Mouse (Mus musculus) erythroid progenitor cell, adult 5-6 weeks (primary cell): ENCODE results near the gene 2610001J05Rik. TPM values are rescaled to one million over a fixed set of nuclear protein-coding genes. Genes with fewer than 3 reads are reported as not detected.

Experiments
- ATAC-seq: replicated peaks from 2 replicates; pipeline ENCODE4 v1.8.0; 2016; ENCODE audit warnings: moderate number of reproducible peaks, mild to moderate bottlenecking, moderate TSS enrichment, inconsistent platforms; ENCODE audit not compliant: poor library complexity, low FRiP score, severe bottlenecking
- total RNA-seq, 2 experiments: library from RNA; stranded (forward) in 1 of 2; stranded (reverse) in 1 of 2; fragments of 150-400 nt in 1 of 2; fragments of 186-747, 209-891 nt in 1 of 2; gene quantifications; 2 replicates each; pipeline versions ENCODE4 v1.2.3 to v1.2.4; 2015 to 2017; ENCODE audit warnings: low replicate concordance in 2 of 2

The 2610001J05Rik gene
- total RNA-seq, 2 experiments from 2014 or later = 0.30 to 7.1 TPM

DNA sequence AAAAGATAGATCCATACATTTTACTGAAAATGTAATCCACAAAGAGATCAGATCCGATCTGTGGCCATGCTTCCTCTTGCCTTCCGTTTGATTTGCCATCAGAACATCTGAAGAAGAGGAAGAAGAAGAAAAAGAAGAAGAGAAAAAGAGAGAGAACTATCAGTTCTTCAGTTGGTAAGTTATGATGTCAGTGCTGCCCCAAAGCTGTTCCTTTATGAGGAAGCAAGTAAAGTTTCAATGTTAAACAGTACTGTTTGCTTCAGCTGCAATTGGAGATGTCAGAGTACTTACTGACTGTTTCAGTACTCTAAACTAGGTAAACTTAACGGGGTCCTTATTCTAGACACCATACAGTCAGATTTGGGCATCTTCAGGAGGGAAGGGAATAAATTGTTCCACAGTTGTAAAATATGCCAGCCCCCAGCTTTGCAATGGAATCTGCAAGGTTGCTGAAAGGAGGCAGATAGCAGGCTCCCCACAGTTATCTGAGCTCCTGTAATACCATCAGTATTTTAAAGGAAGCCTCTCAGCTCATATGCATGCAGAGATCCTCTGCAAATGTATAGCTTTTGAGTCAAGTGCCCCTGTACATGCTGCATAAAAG is 34.2 kb downstream of the 2610001J05Rik start:
- ATAC-seq = no peak

- ATAC-seq = no peak
Observed at GRCm38 (mm10) chr6:13835720-13836665, 35.3 kb downstream of the 2610001J05Rik start.

DNA sequence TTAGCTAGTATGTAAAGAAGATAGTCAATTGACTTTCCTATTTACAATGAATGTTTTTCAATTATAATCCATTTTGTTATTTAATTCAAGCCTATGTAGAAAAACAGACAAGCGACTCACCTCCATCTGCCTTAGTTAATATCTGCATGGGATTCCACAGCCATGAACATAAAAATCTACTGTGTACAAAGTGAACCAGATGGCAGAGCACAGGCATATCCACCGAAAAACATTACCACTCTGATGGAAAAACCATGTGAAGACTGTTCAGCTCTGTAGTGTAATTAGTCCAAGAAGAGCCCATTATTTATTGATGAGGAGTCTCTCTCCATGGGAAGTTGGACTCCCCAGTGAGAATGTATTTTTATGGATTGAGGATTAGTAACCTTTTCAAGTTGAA is 38.5 kb downstream of the 2610001J05Rik start:
- no peak for ATAC-seq

- ATAC-seq = no peak
Observed at GRCm38 (mm10) chr6:13828877-13829276, 42.4 kb downstream of the 2610001J05Rik start.

Other genes with a start within 250 kb of the 2610001J05Rik start
- 2.9 and 4.0 TPM in 2 replicates for gene Bmt2, start 193.6 kb downstream of the 2610001J05Rik start, total RNA-seq (2015; ENCODE audit: low replicate concordance)
- gene Bmt2, start 193.6 kb downstream of the 2610001J05Rik start, total RNA-seq (2017; ENCODE audit: low replicate concordance) = 5.9 and 6.2 TPM in 2 replicates
- gene Gpr85, start 31.6 kb downstream of the 2610001J05Rik start, total RNA-seq (2015; ENCODE audit: low replicate concordance) = not detected in 2 replicates
- gene Gpr85, start 31.6 kb downstream of the 2610001J05Rik start, total RNA-seq (2017; ENCODE audit: low replicate concordance) = not detected in 2 replicates